Mouse (Mus musculus): ENCODE measurements at regions not wholly inside any gene's neighbourhood (a gene's known extent, or its start where the extent isn't known, plus 50 kb on each side); places are given as distances from the start of the nearest gene placed in this dataset.

DNA sequence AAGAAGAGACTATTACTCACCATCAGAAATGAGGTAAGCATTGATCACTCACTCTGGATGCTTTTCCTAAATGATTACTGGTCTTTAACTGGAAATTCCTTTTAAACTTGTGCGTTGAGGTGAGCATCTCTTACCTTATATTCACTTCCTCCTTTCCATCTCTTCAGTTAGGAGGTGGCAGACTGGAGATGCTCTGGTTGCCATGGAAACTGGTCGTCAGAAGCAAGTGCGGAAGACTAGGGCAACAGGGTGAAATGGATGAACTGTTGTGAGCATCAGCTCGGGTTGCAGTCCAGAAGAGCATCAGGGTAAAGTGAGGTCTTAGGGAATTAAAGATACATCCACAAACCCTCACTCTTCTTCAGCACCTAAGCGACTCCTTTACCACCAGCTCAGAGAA is 86.2 kb upstream of the Rab3gap2 start:
- TF ChIP-seq CTCF (IDR thresholded peaks at IDR 0.05; ENCODE audit: low read depth, low read length) (no peak), POLR2A (IDR thresholded peaks at IDR 0.05; ENCODE audit: extremely low read depth, insufficient read depth, low read length) (no peak)
